Mouse (Mus musculus): Measurements from ENCODE around the gene Dgkq. TPM values are rescaled to one million over a fixed set of nuclear protein-coding genes. Genes with fewer than 3 reads are reported as not detected.
A peak's percentile ranks its signal among the peaks of the same experiment; 100 is the strongest.

The Dgkq gene
- polyA plus RNA-seq, 1 experiment from 2014 or later: 9.1 TPM

- ATAC-seq (ENCODE audit: insufficient number of reproducible peaks, insufficient read depth, low FRiP score, low read depth): peak; percentile 89
- H3K27ac ChIP-seq (ENCODE audit: low read length): peak overlapping the region; percentile 49
- H3K4me1 ChIP-seq (ENCODE audit: control insufficient read depth, insufficient read depth, low read length): peaks cover 6% of the 10 kb centered on the region
- 2% methylated on average over 32 of the region's 32 CpGs for WGBS
- H3K36me3 ChIP-seq (ENCODE audit: control insufficient read depth, insufficient read depth, low read length): peaks cover 7% of the 10 kb centered on the region
- no peaks in the 10 kb centered on the region for H3K27me3 ChIP-seq (ENCODE audit: control insufficient read depth, insufficient read depth, low read length)
- H3K9me3 ChIP-seq (ENCODE audit: control insufficient read depth, low read depth, low read length): no peaks in the 10 kb centered on the region
- peak overlapping the region; percentile 96 for H3K4me2 ChIP-seq (replicated peaks; ENCODE audit: low read depth, low read length)
- peak overlapping the region; percentile 89 for H3K4me3 ChIP-seq (ENCODE audit: low read depth, low read length)
- H3K9ac ChIP-seq (replicated peaks; ENCODE audit: low read depth, low read length): peak overlapping the region; percentile 89
These were observed 40.4 kb downstream of the Dgkq start for GRCm38 (mm10) chr5:108628891-108629633.

DNA sequence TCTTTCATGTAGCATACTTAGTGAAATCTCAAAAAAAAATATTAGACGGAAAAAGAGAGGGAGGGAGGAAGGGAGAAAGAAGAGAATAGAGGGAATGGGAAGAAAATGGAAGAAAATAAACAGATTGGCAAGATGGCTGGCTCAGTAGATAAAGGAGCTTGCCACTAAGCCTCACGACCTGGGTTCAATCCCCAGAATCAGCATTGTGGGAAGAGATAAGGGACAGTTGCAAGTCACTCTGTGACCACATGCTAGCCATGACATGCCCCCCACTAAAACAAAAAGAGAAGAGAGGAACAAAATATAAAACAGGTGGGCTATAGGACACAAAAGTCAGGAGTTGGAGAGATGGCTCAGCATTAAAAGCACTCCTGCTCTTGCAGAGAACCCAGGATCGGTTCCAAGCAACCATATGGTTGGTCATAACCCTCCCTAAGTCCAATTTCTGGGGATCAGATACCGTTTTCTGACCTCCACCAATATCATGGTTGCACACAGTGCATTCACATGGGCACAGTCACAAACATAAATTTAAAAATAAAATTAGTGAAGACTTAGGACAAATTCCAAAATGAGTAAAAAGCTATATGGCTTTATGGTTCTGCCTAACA lies 43.3 kb downstream of the Dgkq start:
- Histone ChIP-seq H3K36me3 (ENCODE audit: control insufficient read depth, insufficient read depth, low read length) (peaks cover 32% of the 10 kb centered on the region), H3K9me3 (ENCODE audit: control insufficient read depth, low read depth, low read length) (no peaks in the 10 kb centered on the region), H3K4me3 (ENCODE audit: low read depth, low read length) (no peak overlapping the region), H3K4me1 (ENCODE audit: control insufficient read depth, insufficient read depth, low read length) (peaks cover 6% of the 10 kb centered on the region), H3K9ac (replicated peaks; ENCODE audit: low read depth, low read length) (no peak overlapping the region), H3K4me2 (replicated peaks; ENCODE audit: low read depth, low read length) (no peak overlapping the region), H3K27ac (ENCODE audit: low read length) (no peak overlapping the region), H3K27me3 (ENCODE audit: control insufficient read depth, insufficient read depth, low read length) (no peaks in the 10 kb centered on the region)
- WGBS: 79% methylated on average over 4 of the region's 4 CpGs
- ATAC-seq (ENCODE audit: insufficient number of reproducible peaks, insufficient read depth, low FRiP score, low read depth): no peak

DNA sequence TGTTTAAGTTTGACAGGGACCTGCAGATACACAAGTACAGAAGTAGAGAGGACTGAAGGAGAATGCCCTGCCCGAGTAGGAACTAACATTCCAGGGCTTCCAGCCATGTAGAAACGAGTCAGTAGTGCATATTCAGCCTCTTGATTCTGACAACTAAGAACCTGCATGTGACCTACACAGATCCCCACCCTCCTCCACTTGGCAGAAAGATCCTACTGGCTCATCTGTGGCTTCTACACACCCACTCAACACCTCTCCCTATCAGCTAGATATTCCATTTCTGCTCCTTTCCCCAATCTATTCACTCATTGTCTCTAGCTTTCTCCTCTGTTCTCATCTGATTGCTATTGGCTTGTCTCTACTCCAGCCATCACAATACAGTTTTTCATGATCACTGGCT lies 47.6 kb downstream of the Dgkq start:
- H3K9ac ChIP-seq (replicated peaks; ENCODE audit: low read depth, low read length): no peak overlapping the region
- no peaks in the 10 kb centered on the region for H3K9me3 ChIP-seq (ENCODE audit: control insufficient read depth, low read depth, low read length)
- no peak for ATAC-seq (ENCODE audit: insufficient number of reproducible peaks, insufficient read depth, low FRiP score, low read depth)
- H3K4me2 ChIP-seq (replicated peaks; ENCODE audit: low read depth, low read length): no peak overlapping the region
- no peak overlapping the region for H3K4me3 ChIP-seq (ENCODE audit: low read depth, low read length)
- H3K27ac ChIP-seq (ENCODE audit: low read length): no peak overlapping the region
- WGBS: 79% methylated on average over 2 of the region's 2 CpGs
- H3K36me3 ChIP-seq (ENCODE audit: control insufficient read depth, insufficient read depth, low read length): peaks cover 40% of the 10 kb centered on the region
- no peaks in the 10 kb centered on the region for H3K27me3 ChIP-seq (ENCODE audit: control insufficient read depth, insufficient read depth, low read length)
- H3K4me1 ChIP-seq (ENCODE audit: control insufficient read depth, insufficient read depth, low read length): no peaks in the 10 kb centered on the region

GRCm38 (mm10) chr5:108610426-108610825 lies 59.0 kb downstream of the Dgkq start:
- 97% methylated on average over 1 of the region's 1 CpGs for WGBS
- no peak for ATAC-seq (ENCODE audit: insufficient number of reproducible peaks, insufficient read depth, low FRiP score, low read depth)

DNA sequence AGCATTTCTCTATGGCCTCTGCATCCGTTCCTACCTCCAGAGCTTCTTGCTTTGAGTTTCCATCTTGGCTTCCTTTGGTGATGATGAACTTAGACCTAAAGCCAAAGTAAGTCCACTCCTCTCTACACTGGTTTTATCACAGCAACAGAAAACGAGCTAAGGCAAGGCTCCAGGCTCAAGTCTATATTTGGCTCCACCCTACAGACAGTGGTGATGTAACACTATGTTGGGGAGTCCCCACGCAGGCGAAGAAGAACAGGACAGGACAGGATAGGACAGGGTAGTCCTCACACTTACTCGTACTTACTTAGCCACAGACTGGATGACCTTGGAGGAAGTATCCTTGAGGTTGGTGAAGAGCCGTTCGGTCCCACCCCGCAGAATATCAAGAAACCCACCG lies 66.9 kb downstream of the Dgkq start:
- Histone ChIP-seq H3K4me3 (ENCODE audit: low read depth, low read length) (no peak overlapping the region), H3K4me2 (replicated peaks; ENCODE audit: low read depth, low read length) (no peak overlapping the region), H3K27ac (ENCODE audit: low read length) (no peak overlapping the region), H3K27me3 (ENCODE audit: control insufficient read depth, insufficient read depth, low read length) (no peaks in the 10 kb centered on the region), H3K36me3 (ENCODE audit: control insufficient read depth, insufficient read depth, low read length) (peaks cover 73% of the 10 kb centered on the region), H3K9me3 (ENCODE audit: control insufficient read depth, low read depth, low read length) (no peaks in the 10 kb centered on the region), H3K9ac (replicated peaks; ENCODE audit: low read depth, low read length) (no peak overlapping the region), H3K4me1 (ENCODE audit: control insufficient read depth, insufficient read depth, low read length) (no peaks in the 10 kb centered on the region)
- WGBS: 93% methylated on average over 9 of the region's 9 CpGs
- ATAC-seq (ENCODE audit: insufficient number of reproducible peaks, insufficient read depth, low FRiP score, low read depth): no peak

More at GRCm38 (mm10) chr5:108610426-108610825, 59.0 kb downstream of the Dgkq start:
- Histone ChIP-seq H3K9ac (replicated peaks; ENCODE audit: low read depth, low read length) (no peak overlapping the region), H3K9me3 (ENCODE audit: control insufficient read depth, low read depth, low read length) (no peaks in the 10 kb centered on the region), H3K4me2 (replicated peaks; ENCODE audit: low read depth, low read length) (no peak overlapping the region), H3K27ac (ENCODE audit: low read length) (no peak overlapping the region), H3K4me1 (ENCODE audit: control insufficient read depth, insufficient read depth, low read length) (no peaks in the 10 kb centered on the region), H3K36me3 (ENCODE audit: control insufficient read depth, insufficient read depth, low read length) (peaks cover 82% of the 10 kb centered on the region), H3K27me3 (ENCODE audit: control insufficient read depth, insufficient read depth, low read length) (no peaks in the 10 kb centered on the region), H3K4me3 (ENCODE audit: low read depth, low read length) (no peak overlapping the region)

DNA sequence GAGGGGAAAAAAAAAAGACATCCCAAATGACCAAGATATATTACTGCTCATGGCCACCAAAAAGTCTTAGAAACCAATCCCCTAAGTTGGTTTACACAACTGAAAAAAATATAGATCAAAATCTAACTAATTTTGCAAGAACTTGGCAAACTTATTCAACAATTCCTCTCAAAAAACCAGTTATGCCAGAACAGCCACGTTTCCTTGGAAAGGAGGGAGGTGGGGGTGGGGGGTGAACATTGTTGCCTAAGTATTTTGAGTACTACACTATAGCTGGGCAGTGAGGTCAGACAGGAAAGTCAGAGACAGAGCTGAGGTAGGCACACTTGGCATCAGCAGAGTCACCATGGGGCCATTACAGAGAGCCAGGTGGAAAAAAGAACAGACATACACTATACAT lies 69.5 kb downstream of the Dgkq start:
- H3K4me2 ChIP-seq (replicated peaks; ENCODE audit: low read depth, low read length): no peak overlapping the region
- no peak for ATAC-seq (ENCODE audit: insufficient number of reproducible peaks, insufficient read depth, low FRiP score, low read depth)
- H3K36me3 ChIP-seq (ENCODE audit: control insufficient read depth, insufficient read depth, low read length): peaks cover 66% of the 10 kb centered on the region
- 61% methylated on average over 1 of the region's 1 CpGs for WGBS
- no peak overlapping the region for H3K4me3 ChIP-seq (ENCODE audit: low read depth, low read length)
- no peaks in the 10 kb centered on the region for H3K9me3 ChIP-seq (ENCODE audit: control insufficient read depth, low read depth, low read length)
- H3K27me3 ChIP-seq (ENCODE audit: control insufficient read depth, insufficient read depth, low read length): no peaks in the 10 kb centered on the region
- H3K9ac ChIP-seq (replicated peaks; ENCODE audit: low read depth, low read length): no peak overlapping the region
- H3K27ac ChIP-seq (ENCODE audit: low read length): no peak overlapping the region
- no peaks in the 10 kb centered on the region for H3K4me1 ChIP-seq (ENCODE audit: control insufficient read depth, insufficient read depth, low read length)

Other genes with a start within 250 kb of the Dgkq start
- gene Atp5k, start 235.2 kb downstream of the Dgkq start, polyA plus RNA-seq (2014; fragmentation: Nextera tagmentation; extraction: Ambion mirVana): 402 and 448 TPM in 2 replicates
- gene Mfsd7a, start 220.8 kb downstream of the Dgkq start, polyA plus RNA-seq (2014; fragmentation: Nextera tagmentation; extraction: Ambion mirVana): 0.29 and 0.54 TPM in 2 replicates
- 27.2 and 34.0 TPM in 2 replicates for gene Pcgf3, start 208.4 kb downstream of the Dgkq start, polyA plus RNA-seq (2014; fragmentation: Nextera tagmentation; extraction: Ambion mirVana)
- gene Cplx1, start 119.6 kb downstream of the Dgkq start, polyA plus RNA-seq (2014; fragmentation: Nextera tagmentation; extraction: Ambion mirVana): 4.2 and 4.7 TPM in 2 replicates
- 49.9 and 50.4 TPM in 2 replicates for gene Gak, start 39.9 kb downstream of the Dgkq start, polyA plus RNA-seq (2014; fragmentation: Nextera tagmentation; extraction: Ambion mirVana)
- gene Tmem175, start 39.9 kb downstream of the Dgkq start, polyA plus RNA-seq (2014; fragmentation: Nextera tagmentation; extraction: Ambion mirVana): 34.3 and 35.2 TPM in 2 replicates
- 13.4 and 18.0 TPM in 2 replicates for gene Idua, start 9.3 kb downstream of the Dgkq start, polyA plus RNA-seq (2014; fragmentation: Nextera tagmentation; extraction: Ambion mirVana)
- gene Slc26a1, start 5.9 kb upstream of the Dgkq start, polyA plus RNA-seq (2014; fragmentation: Nextera tagmentation; extraction: Ambion mirVana): 1.1 and 1.9 TPM in 2 replicates
- gene Fgfrl1, start 22.7 kb upstream of the Dgkq start, polyA plus RNA-seq (2014; fragmentation: Nextera tagmentation; extraction: Ambion mirVana): 13.0 and 17.1 TPM in 2 replicates
- gene Rnf212, start 105.3 kb upstream of the Dgkq start, polyA plus RNA-seq (2014; fragmentation: Nextera tagmentation; extraction: Ambion mirVana): not detected in 2 replicates
- gene Tmed11, start 125.7 kb upstream of the Dgkq start, polyA plus RNA-seq (2014; fragmentation: Nextera tagmentation; extraction: Ambion mirVana): not detected in 2 replicates
- not detected in 2 replicates for gene Vmn2r8, start 139.2 kb upstream of the Dgkq start, polyA plus RNA-seq (2014; fragmentation: Nextera tagmentation; extraction: Ambion mirVana)
- gene Vmn2r9, start 182.9 kb upstream of the Dgkq start, polyA plus RNA-seq (2014; fragmentation: Nextera tagmentation; extraction: Ambion mirVana): not detected in 2 replicates